Mouse (Mus musculus): ENCODE results near the gene Olfr91. TPM values are rescaled to one million over a fixed set of nuclear protein-coding genes. Genes with fewer than 3 reads are reported as not detected.

The Olfr91 gene
- total RNA-seq (2017) = not detected in 2 replicates

- no peak for ATAC-seq (replicated peaks in 1 of 2; ENCODE audit: insufficient read depth in 1 of 2, low FRiP score in 2 of 2, low TSS enrichment in 1 of 2, low read depth in 1 of 2, poor library complexity in 2 of 2, severe bottlenecking in 2 of 2)
These were observed at the start of gene Olfr91 for GRCm38 (mm10) chr17:37098178-37098577. Gene Olfr91 (minus strand): TSS chr17:37098278.

- 0 out of 4 replicates have a peak, but pooled peaks of 1 of the 2 experiments have one; percentile 32 for ATAC-seq (replicated peaks in 1 of 2; ENCODE audit: insufficient read depth in 1 of 2, low FRiP score in 2 of 2, low TSS enrichment in 1 of 2, low read depth in 1 of 2, poor library complexity in 2 of 2, severe bottlenecking in 2 of 2)
These were observed 33.3 kb upstream of the Olfr91 start for GRCm38 (mm10) chr17:37131366-37131765.

DNA sequence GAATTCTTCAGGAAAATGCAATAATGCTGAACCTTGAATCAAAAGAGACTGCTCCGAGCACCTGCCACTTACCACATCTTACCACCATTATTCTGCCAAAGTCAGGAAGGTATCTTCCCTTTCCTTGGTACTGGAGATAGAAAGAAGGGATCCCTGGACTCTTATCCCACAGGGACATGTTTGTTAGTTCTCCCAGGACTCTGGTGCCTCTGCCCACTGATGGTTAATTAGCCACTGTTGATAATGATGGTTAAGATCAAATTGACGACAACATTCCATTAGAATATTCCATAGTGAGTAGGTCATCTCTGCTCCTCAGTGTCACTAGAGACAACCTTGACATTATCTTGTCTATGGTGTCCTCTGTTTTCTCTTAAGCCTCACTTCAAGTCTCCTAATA, 21.9 kb upstream of the Olfr91 start, which contains the start of gene Olfr92:
Gene Olfr92 (minus strand): TSS at position 101 of the 400 bp plus-strand sequence.
- no peak for ATAC-seq (replicated peaks in 1 of 2; ENCODE audit: insufficient read depth in 1 of 2, low FRiP score in 2 of 2, low TSS enrichment in 1 of 2, low read depth in 1 of 2, poor library complexity in 2 of 2, severe bottlenecking in 2 of 2)

DNA sequence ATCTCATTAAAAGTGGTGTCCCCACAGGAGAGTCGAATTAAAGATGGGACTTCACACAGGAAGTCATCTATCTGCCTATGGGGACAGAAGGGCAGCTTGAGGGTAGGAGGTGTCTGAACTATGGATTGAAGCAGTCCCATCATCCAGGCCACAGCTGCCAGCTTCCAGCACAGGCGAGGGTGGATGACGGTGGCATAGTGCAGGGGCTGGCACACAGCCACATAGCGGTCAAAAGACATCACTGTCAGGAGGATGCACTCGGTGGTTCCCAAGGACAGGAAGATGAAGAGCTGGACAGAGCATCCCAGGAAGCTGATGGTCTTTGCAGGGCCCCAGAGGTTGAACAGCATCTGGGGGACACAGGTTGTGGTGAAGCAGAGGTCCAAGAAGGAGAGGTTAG, 4.8 kb downstream of the Olfr91 start:
- ATAC-seq (replicated peaks in 1 of 2; ENCODE audit: insufficient read depth in 1 of 2, low FRiP score in 2 of 2, low TSS enrichment in 1 of 2, low read depth in 1 of 2, poor library complexity in 2 of 2, severe bottlenecking in 2 of 2) = no peak

DNA sequence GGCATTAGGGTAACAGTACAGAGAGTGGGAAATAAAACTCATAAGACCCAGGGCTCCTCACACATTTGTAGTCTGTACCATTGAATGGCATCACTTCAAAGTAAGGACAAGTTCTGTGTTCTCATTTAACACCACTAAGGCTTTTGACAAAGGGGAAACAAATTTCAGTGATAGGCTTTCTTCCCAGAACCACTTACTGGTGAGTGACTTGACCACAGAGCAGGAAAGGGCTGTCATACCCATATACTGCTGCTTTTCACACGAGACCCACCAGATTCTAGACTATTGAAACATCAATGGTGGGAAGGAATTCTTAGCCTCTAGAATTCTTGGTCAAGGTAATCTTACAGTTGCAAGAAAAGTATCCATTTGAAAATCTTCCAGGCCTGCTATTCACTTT, 5.9 kb downstream of the Olfr91 start:
- peak; percentile 67 to 76 for ATAC-seq (replicated peaks in 1 of 2; ENCODE audit: insufficient read depth in 1 of 2, low FRiP score in 2 of 2, low TSS enrichment in 1 of 2, low read depth in 1 of 2, poor library complexity in 2 of 2, severe bottlenecking in 2 of 2)

DNA sequence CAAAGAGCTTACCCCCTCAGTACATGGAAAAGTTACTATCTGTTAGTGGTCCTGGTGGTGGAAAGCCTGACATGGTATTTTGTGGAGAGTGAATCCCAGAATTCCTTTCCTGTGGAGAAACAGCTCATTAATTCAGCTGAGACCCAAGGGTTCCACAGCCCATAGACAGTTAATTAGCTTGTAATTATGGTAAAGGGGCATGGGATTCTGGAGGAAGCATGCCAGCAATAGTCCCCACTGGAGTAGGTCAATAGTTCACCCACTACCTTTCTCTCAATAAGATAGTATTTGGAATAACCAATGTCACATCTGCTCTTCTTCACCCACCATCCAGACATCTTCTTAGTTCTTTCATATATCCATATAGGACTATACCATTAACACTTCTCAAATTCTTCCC, 9.7 kb downstream of the Olfr91 start, which contains the start of gene Olfr90:
Gene Olfr90 (minus strand): TSS at position 101 of the 400 bp plus-strand sequence.
- ATAC-seq (replicated peaks in 1 of 2; ENCODE audit: insufficient read depth in 1 of 2, low FRiP score in 2 of 2, low TSS enrichment in 1 of 2, low read depth in 1 of 2, poor library complexity in 2 of 2, severe bottlenecking in 2 of 2) = no peak

GRCm38 (mm10) chr17:37085545-37085944, 12.5 kb downstream of the Olfr91 start:
- no peak for ATAC-seq (replicated peaks in 1 of 2; ENCODE audit: insufficient read depth in 1 of 2, low FRiP score in 2 of 2, low TSS enrichment in 1 of 2, low read depth in 1 of 2, poor library complexity in 2 of 2, severe bottlenecking in 2 of 2)

- no peak for ATAC-seq (replicated peaks in 1 of 2; ENCODE audit: insufficient read depth in 1 of 2, low FRiP score in 2 of 2, low TSS enrichment in 1 of 2, low read depth in 1 of 2, poor library complexity in 2 of 2, severe bottlenecking in 2 of 2)
These were observed 13.4 kb downstream of the Olfr91 start for GRCm38 (mm10) chr17:37084632-37085031.

DNA sequence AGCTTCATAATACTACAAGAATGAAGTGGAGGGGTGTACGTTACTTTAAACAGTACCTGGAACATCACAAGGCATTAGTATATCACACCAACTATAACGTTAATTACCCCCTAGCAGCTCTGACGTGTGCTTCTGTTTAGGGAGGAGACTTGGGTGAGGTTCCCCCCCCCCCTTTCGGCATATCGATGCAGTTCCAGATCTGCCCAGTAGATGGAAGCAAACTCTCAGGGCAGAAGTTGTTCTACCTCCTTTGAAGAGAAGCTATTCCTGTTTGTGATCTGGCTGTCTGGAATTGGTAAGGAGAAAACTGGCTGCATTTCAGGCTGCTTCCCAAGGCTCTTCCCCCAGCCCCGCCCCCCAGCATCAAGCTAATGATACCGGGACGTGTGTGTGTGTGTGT, 14.8 kb downstream of the Olfr91 start:
- peak; percentile 79 to 83 for ATAC-seq (replicated peaks in 1 of 2; ENCODE audit: insufficient read depth in 1 of 2, low FRiP score in 2 of 2, low TSS enrichment in 1 of 2, low read depth in 1 of 2, poor library complexity in 2 of 2, severe bottlenecking in 2 of 2)

DNA sequence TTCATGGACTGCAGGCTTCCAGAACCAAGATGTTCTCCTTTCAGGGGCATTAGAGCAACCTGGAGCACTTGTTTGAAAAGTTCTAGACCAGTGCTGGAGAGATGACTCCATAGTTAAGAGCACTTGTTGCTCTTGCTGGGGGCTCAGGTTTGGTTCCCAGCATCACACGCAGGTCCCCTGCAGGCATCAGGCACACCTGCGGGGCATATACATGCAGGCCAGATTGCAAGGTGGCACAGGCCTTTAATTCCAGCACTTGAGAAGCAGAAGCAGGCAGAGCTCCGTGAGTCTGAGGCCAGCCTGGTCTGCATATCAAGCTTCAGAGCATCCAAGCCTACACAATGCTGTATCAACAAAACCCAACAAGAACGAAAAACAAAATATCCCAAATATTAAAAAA, 16.4 kb downstream of the Olfr91 start:
- no peak for ATAC-seq (replicated peaks in 1 of 2; ENCODE audit: insufficient read depth in 1 of 2, low FRiP score in 2 of 2, low TSS enrichment in 1 of 2, low read depth in 1 of 2, poor library complexity in 2 of 2, severe bottlenecking in 2 of 2)

DNA sequence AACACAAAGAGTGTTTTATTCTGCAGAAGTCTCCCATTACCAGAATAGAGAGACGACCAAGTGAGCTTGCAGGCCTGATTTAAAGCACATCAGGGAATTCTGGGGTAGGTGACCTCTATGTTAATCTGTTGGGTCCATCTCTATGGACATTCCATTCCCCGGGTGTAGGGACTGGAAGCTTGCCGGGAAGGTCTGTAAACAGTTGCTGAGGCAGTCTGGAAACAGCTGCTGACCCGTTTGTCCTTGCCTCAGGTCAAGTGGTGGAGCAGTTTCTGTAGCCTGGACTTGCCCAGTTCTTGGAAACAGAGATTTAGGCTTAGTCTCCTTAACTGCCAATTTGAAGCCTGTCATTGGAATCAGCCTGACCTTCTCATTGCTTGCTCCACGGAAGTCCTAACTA, 18.0 kb downstream of the Olfr91 start:
- ATAC-seq (replicated peaks in 1 of 2; ENCODE audit: insufficient read depth in 1 of 2, low FRiP score in 2 of 2, low TSS enrichment in 1 of 2, low read depth in 1 of 2, poor library complexity in 2 of 2, severe bottlenecking in 2 of 2) = no peak

DNA sequence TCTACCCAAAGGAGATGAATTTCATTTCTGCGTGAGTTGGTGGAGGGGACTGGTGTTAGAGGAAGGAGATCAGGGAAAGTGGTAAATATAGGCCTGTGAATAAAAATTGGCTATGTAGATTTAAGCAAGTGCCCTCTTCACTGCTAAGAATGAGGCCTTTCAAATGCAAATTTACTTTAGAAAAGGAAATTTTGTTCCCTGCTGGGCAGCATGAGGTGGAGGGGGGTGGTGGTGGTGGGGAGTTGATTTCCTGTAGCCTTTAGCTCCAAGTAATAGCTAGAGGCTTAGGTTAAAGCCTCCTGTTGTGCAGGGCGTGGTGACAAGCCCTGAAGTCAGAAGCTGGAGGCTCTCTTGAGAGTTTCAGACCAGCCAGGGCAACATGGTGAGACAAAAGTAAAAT, 19.1 kb downstream of the Olfr91 start:
- ATAC-seq (replicated peaks in 1 of 2; ENCODE audit: insufficient read depth in 1 of 2, low FRiP score in 2 of 2, low TSS enrichment in 1 of 2, low read depth in 1 of 2, poor library complexity in 2 of 2, severe bottlenecking in 2 of 2) = no peak

GRCm38 (mm10) chr17:37078193-37078592, 19.9 kb downstream of the Olfr91 start:
- ATAC-seq (replicated peaks in 1 of 2; ENCODE audit: insufficient read depth in 1 of 2, low FRiP score in 2 of 2, low TSS enrichment in 1 of 2, low read depth in 1 of 2, poor library complexity in 2 of 2, severe bottlenecking in 2 of 2) = no peak

DNA sequence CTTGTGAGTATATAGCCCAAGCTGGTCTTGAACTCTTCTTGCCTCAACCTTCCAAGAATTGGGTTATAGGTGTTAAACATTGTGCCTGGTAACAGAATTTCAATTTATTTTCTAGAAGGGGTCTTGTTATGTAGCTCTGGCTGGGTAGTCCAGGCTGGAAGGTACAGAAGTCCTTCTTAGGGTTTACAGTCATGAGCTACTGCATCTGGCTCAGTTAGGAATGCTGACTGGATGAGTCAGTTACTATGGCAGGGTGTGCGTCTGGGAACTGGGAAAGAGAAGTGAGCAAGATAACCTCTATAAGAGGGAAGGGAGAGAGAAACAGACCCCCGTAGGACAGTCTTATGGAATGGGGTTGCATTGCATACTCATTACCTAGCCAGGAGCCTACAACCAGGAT, 22.3 kb downstream of the Olfr91 start:
- no peak for ATAC-seq (replicated peaks in 1 of 2; ENCODE audit: insufficient read depth in 1 of 2, low FRiP score in 2 of 2, low TSS enrichment in 1 of 2, low read depth in 1 of 2, poor library complexity in 2 of 2, severe bottlenecking in 2 of 2)

DNA sequence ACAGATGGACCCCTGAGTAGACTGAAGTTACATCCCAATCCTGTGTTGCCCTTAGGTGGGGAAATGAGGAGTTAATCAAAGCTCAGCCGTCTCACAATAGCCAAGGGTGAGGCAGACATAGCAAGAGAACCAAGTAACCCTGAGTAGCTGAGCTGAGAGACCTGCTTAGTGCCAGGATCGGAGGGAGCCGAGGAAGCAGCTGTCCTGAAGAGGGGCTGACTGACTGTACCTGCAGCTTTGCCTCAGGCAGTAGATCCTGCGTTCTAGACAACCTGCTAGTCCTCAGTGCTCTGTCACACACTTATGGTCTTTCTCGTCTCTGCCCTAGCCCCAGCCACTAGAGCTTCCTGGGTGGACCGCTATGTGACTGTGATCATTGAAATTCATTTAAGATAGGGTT, 22.9 kb downstream of the Olfr91 start:
- ATAC-seq (replicated peaks in 1 of 2; ENCODE audit: insufficient read depth in 1 of 2, low FRiP score in 2 of 2, low TSS enrichment in 1 of 2, low read depth in 1 of 2, poor library complexity in 2 of 2, severe bottlenecking in 2 of 2) = no peak

GRCm38 (mm10) chr17:37072730-37073276, 25.3 kb downstream of the Olfr91 start:
- ATAC-seq (replicated peaks in 1 of 2; ENCODE audit: insufficient read depth in 1 of 2, low FRiP score in 2 of 2, low TSS enrichment in 1 of 2, low read depth in 1 of 2, poor library complexity in 2 of 2, severe bottlenecking in 2 of 2) = no peak

DNA sequence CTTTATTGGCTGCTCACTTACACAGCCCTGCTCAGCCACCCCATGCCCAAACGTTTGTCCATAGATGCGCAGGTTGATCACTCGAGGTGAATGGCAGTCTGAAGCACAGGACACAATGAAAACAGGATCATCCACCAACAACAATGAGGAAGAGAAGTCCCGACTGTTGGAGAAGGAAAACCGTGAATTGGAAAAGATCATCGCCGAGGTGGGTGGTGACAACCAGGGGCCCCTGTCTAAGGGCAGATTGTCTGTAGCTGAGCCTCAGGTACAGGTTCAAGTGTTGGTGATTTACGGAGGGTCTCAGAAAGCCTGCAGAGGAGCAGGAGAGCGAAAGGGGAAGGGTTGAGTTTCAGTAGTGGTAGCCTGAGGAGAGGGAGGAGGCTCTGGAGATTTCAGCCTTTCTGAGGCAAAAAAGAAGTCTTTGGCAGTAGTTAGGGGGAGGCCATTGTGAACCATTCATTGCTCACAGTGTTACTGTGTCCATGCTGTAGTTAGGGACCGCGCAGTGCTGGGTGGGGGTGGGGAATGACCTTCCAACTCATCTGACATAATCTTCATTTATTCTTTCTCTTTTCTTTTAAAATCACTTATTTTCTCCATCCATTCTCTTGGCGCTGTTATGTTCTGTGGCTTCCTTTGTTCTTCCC, 25.9 kb downstream of the Olfr91 start:
- no peak for ATAC-seq (replicated peaks in 1 of 2; ENCODE audit: insufficient read depth in 1 of 2, low FRiP score in 2 of 2, low TSS enrichment in 1 of 2, low read depth in 1 of 2, poor library complexity in 2 of 2, severe bottlenecking in 2 of 2)

DNA sequence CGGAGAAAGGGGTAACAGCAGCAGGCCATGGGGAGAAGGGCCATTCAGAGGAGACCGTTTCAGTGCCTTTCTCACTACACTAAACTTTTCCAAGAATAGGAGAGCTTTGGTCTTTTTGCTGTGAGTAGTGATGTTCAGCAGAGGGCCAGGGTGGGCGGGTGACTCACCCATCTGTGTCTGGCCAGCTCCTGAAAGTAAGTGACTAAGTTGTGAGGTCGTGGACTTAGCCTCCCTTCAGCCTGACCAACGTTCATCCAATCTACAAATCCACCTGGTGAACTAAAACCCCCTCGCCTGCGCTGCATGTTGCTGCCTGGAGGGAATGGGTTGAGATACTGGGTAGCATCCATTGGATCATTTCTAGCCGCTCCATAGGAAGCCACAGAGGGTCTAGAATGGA, 28.0 kb downstream of the Olfr91 start:
- ATAC-seq (replicated peaks in 1 of 2; ENCODE audit: insufficient read depth in 1 of 2, low FRiP score in 2 of 2, low TSS enrichment in 1 of 2, low read depth in 1 of 2, poor library complexity in 2 of 2, severe bottlenecking in 2 of 2) = no peak

- no peak for ATAC-seq (replicated peaks in 1 of 2; ENCODE audit: insufficient read depth in 1 of 2, low FRiP score in 2 of 2, low TSS enrichment in 1 of 2, low read depth in 1 of 2, poor library complexity in 2 of 2, severe bottlenecking in 2 of 2)
These were observed 30.2 kb downstream of the Olfr91 start for GRCm38 (mm10) chr17:37067861-37068260.
